Mouse (Mus musculus) bone marrow, adult 2 months (tissue): ENCODE data around the gene Mybpc2.

Experiments
- CTCF ChIP-seq: fragments of 200-500 bp; IDR thresholded peaks from 2 replicates; pipeline ENCODE4 v1.5.1; 2011; ENCODE audit warnings: low read length, control low read depth; ENCODE audit not compliant: control insufficient read depth, insufficient read depth
- POLR2A ChIP-seq: fragments of 200-500 bp; IDR thresholded peaks from 2 replicates; pipeline ENCODE4 v1.6.1; 2011; ENCODE audit warnings: low read depth, mild to moderate bottlenecking, control low read depth, low read length, borderline replicate concordance; ENCODE audit not compliant: control insufficient read depth

- no peak for TF ChIP-seq CTCF
- no peak for TF ChIP-seq POLR2A
Observed at GRCm38 (mm10) chr7:44498922-44499321, 25.5 kb downstream of the Mybpc2 start.
